Mouse (Mus musculus) hindbrain, embryonic 10.5 days (tissue): ENCODE measurements around the gene Gm3591. TPM values are rescaled to one million over a fixed set of nuclear protein-coding genes. Genes with fewer than 3 reads are reported as not detected.
"Not testable (repeated sequence)": the region's sequence is repeated elsewhere in the genome, so short reads cannot be mapped to it uniquely, and the experiment has no call there.

Experiments used
- DNase-seq: peaks from one replicate; pipeline ENCODE4 v3.0.0-alpha.2; 2017; ENCODE audit warnings: low spot score
- H3K27ac ChIP-seq: fragments of 300-500 bp; sonication (generic); 2 replicates; pipeline ENCODE4 v1.5.1; 2016; ENCODE audit warnings: mild to moderate bottlenecking, moderate library complexity
- H3K27me3 ChIP-seq: fragments of 300-500 bp; sonication (generic); 2 replicates; pipeline ENCODE4 v1.6.1; 2016; ENCODE audit warnings: mild to moderate bottlenecking; ENCODE audit not compliant: poor library complexity, insufficient read depth, severe bottlenecking
- H3K36me3 ChIP-seq: fragments of 300-500 bp; sonication (generic); 2 replicates; pipeline ENCODE4 v1.6.1; 2016; ENCODE audit warnings: mild to moderate bottlenecking, moderate library complexity
- H3K4me1 ChIP-seq: fragments of 300-500 bp; sonication (generic); replicated peaks from 2 replicates; pipeline ENCODE4 v1.6.1; 2016; ENCODE audit warnings: mild to moderate bottlenecking
- H3K4me3 ChIP-seq: fragments of 300-500 bp; sonication (generic); 2 replicates; pipeline ENCODE4 v1.5.1; 2016; ENCODE audit warnings: mild to moderate bottlenecking, moderate library complexity
- H3K9me3 ChIP-seq: fragments of 300-500 bp; sonication (generic); 2 replicates; pipeline ENCODE4 v1.6.1; 2016; ENCODE audit warnings: mild to moderate bottlenecking, moderate library complexity
- WGBS: fragments of 180-500 bp; shearing (Covaris S2); methylation state at CpG from one replicate; pipeline ENCODE4 v1.1.7; 2016; 5-methylcytosine and 5-hydroxymethylcytosine counted together
- polyA plus RNA-seq: library from polyadenylated mRNA; unstranded; fragments of >200 nt; fragmentation: Nextera tagmentation; extraction: Ambion mirVana; gene quantifications from 2 replicates; pipeline ENCODE4 v1.2.1, GENCODE M21; 2016

Gene Gm3591
- polyA plus RNA-seq = 0.68 and 0.83 TPM in 2 replicates

GRCm38 (mm10) chr14:6412382-6412781 is at the start of gene Gm3591:
Gene Gm3591 (minus strand): TSS chr14:6412482.
- H3K4me1 ChIP-seq, H3K9me3 ChIP-seq, H3K4me3 ChIP-seq, H3K27me3 ChIP-seq, DNase-seq, H3K36me3 ChIP-seq, H3K27ac ChIP-seq: not testable (repeated sequence)
- WGBS = no CpG with 5 or more reads among the region's 2 CpGs

GRCm38 (mm10) chr14:6444511-6444910 is 32.2 kb upstream of the Gm3591 start, which contains the start of gene Gm3594:
Gene Gm3594 (minus strand): TSS chr14:6444611.
- not testable (repeated sequence) for H3K27me3 ChIP-seq, H3K27ac ChIP-seq, DNase-seq, H3K4me1 ChIP-seq, H3K36me3 ChIP-seq, H3K4me3 ChIP-seq, H3K9me3 ChIP-seq
- WGBS = no CpG with 5 or more reads among the region's 4 CpGs

GRCm38 (mm10) chr14:6440774-6441173 is 28.5 kb upstream of the Gm3591 start:
- not testable (repeated sequence) for H3K27ac ChIP-seq, H3K4me1 ChIP-seq, H3K9me3 ChIP-seq, H3K36me3 ChIP-seq, H3K4me3 ChIP-seq, H3K27me3 ChIP-seq, DNase-seq
- 92% methylated on average over 1 of the region's 4 CpGs for WGBS

- not testable (repeated sequence) for H3K4me1 ChIP-seq, H3K27me3 ChIP-seq, H3K36me3 ChIP-seq, H3K4me3 ChIP-seq, H3K9me3 ChIP-seq, DNase-seq, H3K27ac ChIP-seq
- 75% methylated on average over 2 of the region's 5 CpGs for whole genome bisulfite sequencing
Observed at GRCm38 (mm10) chr14:6440206-6440605, 27.9 kb upstream of the Gm3591 start.

GRCm38 (mm10) chr14:6426766-6427165 is 14.5 kb upstream of the Gm3591 start:
- 14% methylated on average over 24 of the region's 42 CpGs for WGBS
- H3K9me3 ChIP-seq, H3K36me3 ChIP-seq, H3K27ac ChIP-seq, DNase-seq, H3K27me3 ChIP-seq, H3K4me1 ChIP-seq: not testable (repeated sequence)
- H3K4me3 ChIP-seq = peak overlapping the region; percentile 41

- peak; percentile 1 for DNase-seq
- H3K9me3 ChIP-seq, H3K27ac ChIP-seq, H3K27me3 ChIP-seq, H3K36me3 ChIP-seq, H3K4me1 ChIP-seq: not testable (repeated sequence)
- WGBS = 17% methylated on average over 22 of the region's 22 CpGs
- H3K4me3 ChIP-seq = peak overlapping the region; percentile 41
Observed at GRCm38 (mm10) chr14:6426353-6426752, 14.1 kb upstream of the Gm3591 start.

GRCm38 (mm10) chr14:6390219-6390618 is 22.1 kb downstream of the Gm3591 start, which contains the start of gene Gm16440:
Gene Gm16440 (minus strand): TSS chr14:6390319.
- not testable (repeated sequence) for H3K27me3 ChIP-seq, H3K27ac ChIP-seq, H3K36me3 ChIP-seq, H3K4me3 ChIP-seq, H3K4me1 ChIP-seq, DNase-seq, H3K9me3 ChIP-seq
- WGBS = 79% methylated on average over 2 of the region's 4 CpGs

Other genes with a start within 250 kb of the Gm3591 start
- not detected in 2 replicates for gene Gm21560, start 193.2 kb downstream of the Gm3591 start, polyA plus RNA-seq
- 1.2 and 2.0 TPM in 2 replicates for gene Gm3411, start 125.2 kb downstream of the Gm3591 start, polyA plus RNA-seq
- not detected in 2 replicates for gene Gm21103, start 107.6 kb downstream of the Gm3591 start, polyA plus RNA-seq
- gene Gm3618, start 68.8 kb downstream of the Gm3591 start, polyA plus RNA-seq = not detected in 2 replicates
- not detected in 2 replicates for gene Gm16440, start 22.2 kb downstream of the Gm3591 start, polyA plus RNA-seq
- not detected in 2 replicates for gene Gm3594, start 32.1 kb upstream of the Gm3591 start, polyA plus RNA-seq
- gene Gm8356, start 124.8 kb upstream of the Gm3591 start, polyA plus RNA-seq = not detected in 2 replicates
- 0.34 TPM in 1 of 2 replicates, not detected in the other for gene Gm3629, start 178.1 kb upstream of the Gm3591 start, polyA plus RNA-seq
- not detected in 2 replicates for gene Gm3460, start 209.9 kb upstream of the Gm3591 start, polyA plus RNA-seq